Mouse (Mus musculus) lung, adult 18-20 months (tissue): ENCODE measurements around the gene Tomm20.
"Not testable (repeated sequence)": the region's sequence is repeated elsewhere in the genome, so short reads cannot be mapped to it uniquely, and the experiment has no call there.

Experiments
- DNase-seq, 2 experiments: peaks; one replicate each; pipeline ENCODE4 v3.0.0; 2022; ENCODE audit warnings: mixed read lengths in 2 of 2

The Tomm20 gene

GRCm38 (mm10) chr8:126917179-126917905 lies 28.3 kb downstream of the Tomm20 start:
- DNase-seq, result peak in 1 of 2 experiments; percentile 51

GRCm38 (mm10) chr8:126916611-126917010 lies 29.0 kb downstream of the Tomm20 start:
- DNase-seq, result no peak

GRCm38 (mm10) chr8:126914609-126915375 lies 30.9 kb downstream of the Tomm20 start:
- DNase-seq, result no peak

GRCm38 (mm10) chr8:126914107-126914490 lies 31.5 kb downstream of the Tomm20 start:
- DNase-seq, result not testable (repeated sequence)

- DNase-seq, result peak; percentile 49 to 58
Observed at GRCm38 (mm10) chr8:126913241-126914106, 32.2 kb downstream of the Tomm20 start.

GRCm38 (mm10) chr8:126909371-126909802 lies 36.3 kb downstream of the Tomm20 start:
- DNase-seq, result peak; percentile 83 to 89

- DNase-seq, result peak; percentile 66 to 83
Observed at GRCm38 (mm10) chr8:126908805-126909204, 36.8 kb downstream of the Tomm20 start.

GRCm38 (mm10) chr8:126907968-126908367 lies 37.7 kb downstream of the Tomm20 start:
- DNase-seq, result peak in 1 of 2 experiments; percentile 53

- no peak for DNase-seq
Observed at GRCm38 (mm10) chr8:126907374-126907773, 38.3 kb downstream of the Tomm20 start.

- no peak for DNase-seq
Observed at GRCm38 (mm10) chr8:126905387-126905786, 40.3 kb downstream of the Tomm20 start.

- no peak for DNase-seq
Observed at GRCm38 (mm10) chr8:126903927-126904326, 41.7 kb downstream of the Tomm20 start.

- DNase-seq, result no peak
Observed at GRCm38 (mm10) chr8:126903224-126903895, 42.3 kb downstream of the Tomm20 start.

- DNase-seq, result no peak
Observed at GRCm38 (mm10) chr8:126901612-126902011, 44.0 kb downstream of the Tomm20 start.

GRCm38 (mm10) chr8:126901049-126901448 lies 44.6 kb downstream of the Tomm20 start:
- no peak for DNase-seq

- peak; percentile 52 to 70 for DNase-seq
Observed at GRCm38 (mm10) chr8:126895133-126895532, 50.5 kb downstream of the Tomm20 start.

- no peak for DNase-seq
Observed at GRCm38 (mm10) chr8:126887639-126888006, 58.0 kb downstream of the Tomm20 start.

GRCm38 (mm10) chr8:126886741-126887638 lies 58.7 kb downstream of the Tomm20 start:
- DNase-seq, result peak; percentile 65 to 69

- peak; percentile 48 to 67 for DNase-seq
Observed at GRCm38 (mm10) chr8:126885554-126886485, 59.8 kb downstream of the Tomm20 start.

- DNase-seq, result peak; percentile 83 to 87
Observed at GRCm38 (mm10) chr8:126884202-126884926, 61.3 kb downstream of the Tomm20 start.
